Mouse (Mus musculus): ENCODE data around the gene Cyp2g1.

DNA sequence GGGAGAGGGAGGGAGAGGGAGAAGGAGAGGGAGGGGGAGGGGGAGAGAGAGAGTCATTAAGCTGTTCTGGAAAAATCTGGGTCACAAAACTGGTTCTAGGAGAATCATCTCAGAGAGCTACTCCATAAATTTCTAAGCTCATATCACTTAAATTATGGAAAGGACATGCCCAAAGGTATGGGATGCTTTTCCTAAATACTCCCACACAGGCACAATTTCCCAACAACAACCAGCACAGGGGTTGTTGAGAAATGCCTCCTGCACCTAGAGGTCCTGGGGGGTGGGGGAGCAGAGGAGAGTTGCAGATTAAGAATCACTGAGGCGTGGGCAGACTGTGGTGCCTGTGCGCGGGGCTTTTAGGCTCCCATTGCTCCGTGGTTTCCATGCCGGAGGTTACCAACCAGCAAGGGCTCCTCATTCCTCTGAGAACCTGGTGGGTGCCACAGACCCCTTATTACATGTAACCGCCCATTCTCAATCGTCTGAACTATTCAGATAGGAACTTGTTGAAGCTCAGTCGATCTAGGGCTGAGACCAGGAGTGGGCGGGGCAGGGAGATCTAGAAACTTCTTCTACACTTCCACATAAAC is 38.7 kb upstream of the Cyp2g1 start:
- no peak for TF ChIP-seq POLR2A (IDR thresholded peaks at IDR 0.05; ENCODE audit: borderline replicate concordance, extremely low read depth, low read depth, low read length)
- TF ChIP-seq CTCF (IDR thresholded peaks at IDR 0.05; ENCODE audit: insufficient read depth, low read length) = no peak
